In genomic region chr6:94604072-94604471, GRCm38 (mm10) we compare ENCODE assay signal across 19 mouse cellular contexts.
A peak's percentile ranks its signal among the peaks of the same experiment; 100 is the strongest.
DNase-seq lines count a peak whose midpoint lies in the region; ATAC-seq lines count a peak whose summit lies in the region.
"Had no signal": no experiment of that assay in that cellular context is flagged by ENCODE, and none has a peak within 500 bp of the region (broad histone marks: within the 10 kb centered on the region; RNA-seq: fewer than 3 reads in every experiment).

No protein-coding gene starts in this region.

- intact Hi-C loops in heart, postnatal 14 days (cut with DNase I): no loop called here

- no peaks in the 10 kb centered on the region for H3K9me3 ChIP-seq in kidney, embryonic 15.5 days (replicated peaks)
- H3K9me3 ChIP-seq in embryonic facial prominence, embryonic 10.5 days: no peaks in the 10 kb centered on the region

- WGBS in kidney, embryonic 15.5 days: 50% methylated on average over 3 of the region's 3 CpGs
- 44% methylated on average over 3 of the region's 3 CpGs for WGBS in embryonic facial prominence, embryonic 10.5 days

- H3K27ac ChIP-seq in kidney, embryonic 15.5 days: peak overlapping the region; percentile 72; the same call in 1 of the 2 replicates
- 0 out of 2 replicates have a peak overlapping the region, but pooled peaks have one; percentile 51 for H3K27ac ChIP-seq in embryonic facial prominence, embryonic 10.5 days (replicated peaks)
- H3K27ac ChIP-seq: macrophage had no signal

- no peak overlapping the region for H3K9ac ChIP-seq in kidney, embryonic 15.5 days

- no peak for DNase-seq in kidney, adult 11 months
- peak; percentile 95 for DNase-seq in Muller cell, postnatal 12 days (ENCODE audit: inconsistent ontology term)
- DNase-seq in embryonic facial prominence, embryonic 10.5 days (ENCODE audit: low spot score): peak; percentile 44
- DNase-seq in frontal cortex, postnatal 25 days (ENCODE audit: low spot score in 2 of 2): no peak
- no peak for DNase-seq in heart, postnatal 14 days
- DNase-seq: adrenal gland, postnatal 14 days; cerebellum, postnatal 14 days; gastrocnemius, postnatal 36 days; heart, postnatal 4 days; left cerebral cortex, postnatal 4 days; midbrain, embryonic 14.5 days; right cerebral cortex, postnatal 4 days; thymus, adult 18-20 months had no signal

- H3K27me3 ChIP-seq in kidney, embryonic 15.5 days: no peaks in the 10 kb centered on the region
- no peaks in the 10 kb centered on the region for H3K27me3 ChIP-seq in embryonic facial prominence, embryonic 10.5 days (replicated peaks; ENCODE audit: low read depth, poor library complexity, severe bottlenecking)

- H3K4me3 ChIP-seq in kidney, embryonic 15.5 days (replicated peaks): no peak overlapping the region
- no peak overlapping the region for H3K4me3 ChIP-seq in embryonic facial prominence, embryonic 10.5 days
- H3K4me3 ChIP-seq: erythroblast, embryonic 14.5 days had no signal

- ATAC-seq in kidney, embryonic 15.5 days (replicated peaks; ENCODE audit: low FRiP score): peak; percentile 71
- ATAC-seq in megakaryocyte, adult 5-6 weeks (ENCODE audit: poor library complexity, severe bottlenecking): 0 out of 2 replicates have a peak, but pooled peaks have one; percentile 34
- ATAC-seq: CD4-positive, CD25-positive, alpha-beta regulatory T cell, adult 4 months had no signal

- peaks cover 48% of the 10 kb centered on the region for H3K36me3 ChIP-seq in kidney, embryonic 15.5 days
- peaks cover 91% of the 10 kb centered on the region for H3K36me3 ChIP-seq in embryonic facial prominence, embryonic 10.5 days (replicated peaks)

- H3K4me2 ChIP-seq in kidney, embryonic 15.5 days: no peak overlapping the region
- H3K4me2 ChIP-seq: heart, embryonic 11.5 days had no signal

- peaks cover 34% of the 10 kb centered on the region for H3K4me1 ChIP-seq in kidney, embryonic 15.5 days
- H3K4me1 ChIP-seq in embryonic facial prominence, embryonic 10.5 days: peaks cover 31% of the 10 kb centered on the region

Comparison
In these comparisons a context has a peak if more than half of its experiments do, and no peak if none do; other contexts are left out.
1. DNase-seq: peak in Muller cell, postnatal 12 days (single experiment) and embryonic facial prominence, embryonic 10.5 days (single experiment); none in kidney, adult 11 months (single experiment), frontal cortex, postnatal 25 days (0 of 2) and heart, postnatal 14 days (0 of 2).